Mouse (Mus musculus) cerebellum, adult 2 months (tissue): ENCODE measurements around the gene Smad3. TPM values are rescaled to one million over a fixed set of nuclear protein-coding genes. Genes with fewer than 3 reads are reported as not detected.

Experiments
- DNase-seq, 2 experiments: peaks; one replicate each; pipeline ENCODE4 v3.0.0; 2021
- H3K27ac ChIP-seq: fragments of 200-500 bp; 2 replicates; pipeline ENCODE4 v1.5.1; 2012; ENCODE audit warnings: low read length, control low read depth, inconsistent platforms; ENCODE audit not compliant: insufficient read depth
- H3K27me3 ChIP-seq: fragments of 200-500 bp; 2 replicates; pipeline ENCODE4 v1.6.1; 2012; ENCODE audit warnings: inconsistent platforms, mild to moderate bottlenecking, low read length, moderate library complexity; ENCODE audit not compliant: control insufficient read depth, insufficient read depth
- H3K4me1 ChIP-seq: fragments of 200-500 bp; 2 replicates; pipeline ENCODE4 v1.6.1; 2011; ENCODE audit warnings: low read length; ENCODE audit not compliant: control insufficient read depth, insufficient read depth
- H3K4me3 ChIP-seq: fragments of 200-500 bp; replicated peaks from 2 replicates; pipeline ENCODE3; 2011; ENCODE audit warnings: mild to moderate bottlenecking, low read depth, low read length, control low read depth; ENCODE audit not compliant: insufficient read depth
- CTCF ChIP-seq: fragments of 200-500 bp; IDR thresholded peaks from 2 replicates; pipeline ENCODE4 v1.5.1; 2011; ENCODE audit warnings: low read depth, mild to moderate bottlenecking, control low read depth, low read length, moderate library complexity, borderline replicate concordance; ENCODE audit not compliant: insufficient read depth
- POLR2A ChIP-seq: fragments of 200-500 bp; IDR thresholded peaks from 2 replicates; pipeline ENCODE4 v1.6.1; 2011; ENCODE audit warnings: low read length, control low read depth, borderline replicate concordance; ENCODE audit not compliant: insufficient read depth
- WGBS: fragments of 180-500 bp; shearing (Covaris S2); methylation state at CpG from one replicate; pipeline ENCODE4 v1.1.7; 2018; 5-methylcytosine and 5-hydroxymethylcytosine counted together
- polyA plus RNA-seq: library from polyadenylated mRNA; depleted of rRNA; stranded (reverse); fragments of >200 nt; gene quantifications from 2 replicates; pipeline ENCODE4 v1.2.3, GENCODE M21; 2012

Gene Smad3
- polyA plus RNA-seq, 1 experiment: 19.9 TPM

- no peak for DNase-seq
- H3K4me3 ChIP-seq: no peak overlapping the region
- WGBS: 48% methylated on average over 6 of the region's 6 CpGs
- no peaks in the 10 kb centered on the region for H3K27me3 ChIP-seq
- no peak overlapping the region for H3K27ac ChIP-seq
- no peaks in the 10 kb centered on the region for H3K4me1 ChIP-seq
- TF ChIP-seq POLR2A: no peak
- TF ChIP-seq CTCF: no peak
These were observed 33.5 kb upstream of the Smad3 start for GRCm38 (mm10) chr9:63791275-63791674.

- no peaks in the 10 kb centered on the region for H3K4me1 ChIP-seq
- TF ChIP-seq CTCF (no peak), POLR2A (no peak)
- DNase-seq: no peak
- H3K27ac ChIP-seq: no peak overlapping the region
- 80% methylated on average over 4 of the region's 4 CpGs for WGBS
- H3K27me3 ChIP-seq: no peaks in the 10 kb centered on the region
- no peak overlapping the region for H3K4me3 ChIP-seq
These were observed 32.4 kb upstream of the Smad3 start for GRCm38 (mm10) chr9:63790222-63790621.

GRCm38 (mm10) chr9:63789386-63789785, 31.6 kb upstream of the Smad3 start:
- Histone ChIP-seq H3K4me3 (no peak overlapping the region), H3K4me1 (no peaks in the 10 kb centered on the region), H3K27ac (no peak overlapping the region), H3K27me3 (no peaks in the 10 kb centered on the region)
- peak in 1 of 2 experiments; percentile 8 for DNase-seq
- WGBS: 33% methylated on average over 7 of the region's 7 CpGs
- TF ChIP-seq POLR2A (no peak), CTCF (no peak)

- no peaks in the 10 kb centered on the region for H3K4me1 ChIP-seq
- DNase-seq: no peak
- WGBS: 56% methylated on average over 3 of the region's 3 CpGs
- H3K27me3 ChIP-seq: no peaks in the 10 kb centered on the region
- H3K4me3 ChIP-seq: no peak overlapping the region
- no peak overlapping the region for H3K27ac ChIP-seq
- TF ChIP-seq POLR2A: no peak
These were observed 29.8 kb upstream of the Smad3 start for GRCm38 (mm10) chr9:63787606-63788005.

- no peaks in the 10 kb centered on the region for H3K4me1 ChIP-seq
- no peak overlapping the region for H3K27ac ChIP-seq
- H3K27me3 ChIP-seq: no peaks in the 10 kb centered on the region
- no peak overlapping the region for H3K4me3 ChIP-seq
- TF ChIP-seq CTCF (no peak), POLR2A (no peak)
- no peak for DNase-seq
- 60% methylated on average over 2 of the region's 2 CpGs for WGBS
These were observed 29.3 kb upstream of the Smad3 start for GRCm38 (mm10) chr9:63787086-63787485.

- H3K4me1 ChIP-seq: no peaks in the 10 kb centered on the region
- TF ChIP-seq CTCF (no peak), POLR2A (no peak)
- 40% methylated on average over 5 of the region's 5 CpGs for WGBS
- no peaks in the 10 kb centered on the region for H3K27me3 ChIP-seq
- H3K27ac ChIP-seq: no peak overlapping the region
- DNase-seq: no peak
- H3K4me3 ChIP-seq: no peak overlapping the region
These were observed 28.4 kb upstream of the Smad3 start for GRCm38 (mm10) chr9:63786026-63786670.

GRCm38 (mm10) chr9:63785492-63785891, 27.7 kb upstream of the Smad3 start:
- Histone ChIP-seq H3K27me3 (no peaks in the 10 kb centered on the region), H3K4me1 (no peaks in the 10 kb centered on the region), H3K4me3 (no peak overlapping the region), H3K27ac (no peak overlapping the region)
- no peak for DNase-seq
- 79% methylated on average over 5 of the region's 5 CpGs for WGBS
- no peak for TF ChIP-seq CTCF
- TF ChIP-seq POLR2A: no peak

- no peak for DNase-seq
- no peak overlapping the region for H3K27ac ChIP-seq
- H3K4me1 ChIP-seq: peaks cover 2% of the 10 kb centered on the region; the same call in 1 of the 2 replicates
- TF ChIP-seq POLR2A: no peak
- no peak for TF ChIP-seq CTCF
- H3K4me3 ChIP-seq: no peak overlapping the region
- WGBS: 88% methylated on average over 3 of the region's 3 CpGs
- H3K27me3 ChIP-seq: no peaks in the 10 kb centered on the region
These were observed 26.8 kb upstream of the Smad3 start for GRCm38 (mm10) chr9:63784597-63784996.
